Mouse (Mus musculus) CH12.LX (cell line): ENCODE measurements around the gene Serpina9. TPM values are rescaled to one million over a fixed set of nuclear protein-coding genes. Genes with fewer than 3 reads are reported as not detected.
A peak's percentile ranks its signal among the peaks of the same experiment; 100 is the strongest.

Source experiments
- DNase-seq: peaks from one replicate; pipeline ENCODE4 v3.0.0-alpha.2; 2013; ENCODE audit errors: extremely low read depth
- H3K27ac ChIP-seq: 2 replicates; pipeline ENCODE4 v1.5.1; 2012; ENCODE audit warnings: low read depth, mild to moderate bottlenecking, control low read depth, moderate library complexity; ENCODE audit not compliant: insufficient read depth
- H3K27me3 ChIP-seq: replicated peaks from 2 replicates; pipeline ENCODE3; 2012; ENCODE audit warnings: inconsistent platforms
- H3K36me3 ChIP-seq, 2 experiments: replicated peaks in 1 of 2; 2 replicates each; pipeline versions ENCODE3 to v1.6.1; 2012; ENCODE audit warnings: inconsistent platforms in 1 of 2, low read length in 1 of 2, mild to moderate bottlenecking in 1 of 2, mixed read lengths in 1 of 2, moderate library complexity in 1 of 2; ENCODE audit not compliant: control insufficient read depth in 1 of 2, insufficient read depth in 1 of 2
- H3K4me1 ChIP-seq, 2 experiments: 2 replicates each; pipeline ENCODE4 v1.6.1; 2012; ENCODE audit warnings: inconsistent platforms in 1 of 2, moderate library complexity in 1 of 2; ENCODE audit not compliant: insufficient read depth in 2 of 2, control insufficient read depth in 1 of 2
- H3K4me2 ChIP-seq: 2 replicates; pipeline ENCODE4 v1.6.1; 2012; ENCODE audit warnings: low read depth, mild to moderate bottlenecking, control low read depth; ENCODE audit not compliant: poor library complexity, insufficient read depth, severe bottlenecking
- H3K4me3 ChIP-seq, 3 experiments: fragments of 150-350 bp in 1 of 3; sonication (generic) in 1 of 3; replicated peaks in 1 of 3; 2 replicates each; pipeline versions ENCODE3 to v1.5.1; 2011 to 2012; ENCODE audit warnings: low read depth in 2 of 3, low read length in 2 of 3, mild to moderate bottlenecking in 2 of 3, moderate library complexity in 2 of 3, control low read depth in 1 of 3, improper control_type of control experiment in 1 of 3, inconsistent platforms in 1 of 3, mixed read lengths in 1 of 3; ENCODE audit not compliant: poor library complexity in 1 of 3
- H3K79me2 ChIP-seq: replicated peaks from 2 replicates; pipeline ENCODE4 v1.6.1; 2012; ENCODE audit warnings: mild to moderate bottlenecking, moderate library complexity; ENCODE audit not compliant: control insufficient read depth, poor library complexity, insufficient read depth, severe bottlenecking; ENCODE audit errors: extremely low read depth
- H3K9ac ChIP-seq: 2 replicates; pipeline ENCODE4 v1.6.1; 2012; ENCODE audit warnings: low read depth, mild to moderate bottlenecking, control low read depth, moderate library complexity; ENCODE audit not compliant: insufficient read depth
- H3K9me3 ChIP-seq: replicated peaks from 2 replicates; pipeline ENCODE3; 2012; ENCODE audit warnings: low read length, inconsistent platforms, mixed read lengths
- BHLHE40 ChIP-seq: IDR thresholded peaks from 2 replicates; pipeline ENCODE4 v1.6.1; 2011; ENCODE audit warnings: mild to moderate bottlenecking, low read depth, low read length, improper control_type of control experiment
- CHD2 ChIP-seq: IDR thresholded peaks from 2 replicates; pipeline ENCODE4 v1.6.1; 2011; ENCODE audit warnings: low read length, improper control_type of control experiment
- CTCF ChIP-seq, 2 experiments: IDR thresholded peaks in 1 of 2; conservative IDR thresholded peaks in 1 of 2; 2 replicates each; pipeline ENCODE4 v1.5.1; 2011 to 2012; ENCODE audit warnings: low read depth in 2 of 2, low read length in 2 of 2, improper control_type of control experiment in 1 of 2, inconsistent platforms in 1 of 2, mild to moderate bottlenecking in 1 of 2, moderate library complexity in 1 of 2
- ELF1 ChIP-seq: IDR thresholded peaks from 2 replicates; pipeline ENCODE4 v1.6.1; 2014; ENCODE audit warnings: low read depth, mild to moderate bottlenecking, inconsistent platforms, low read length, improper control_type of control experiment
- ETS1 ChIP-seq: conservative IDR thresholded peaks from 2 replicates; pipeline ENCODE4 v1.6.1; 2012; ENCODE audit warnings: low read depth, mild to moderate bottlenecking, inconsistent platforms, low read length, improper control_type of control experiment, moderate library complexity
- GABPA ChIP-seq: IDR thresholded peaks from 2 replicates; pipeline ENCODE4 v1.6.1; 2012; ENCODE audit warnings: low read depth, low read length, improper control_type of control experiment, inconsistent platforms; ENCODE audit not compliant: insufficient replicate concordance
- POLR2A ChIP-seq: IDR thresholded peaks from 2 replicates; pipeline ENCODE4 v1.6.1; 2011; ENCODE audit warnings: low read depth, mild to moderate bottlenecking, improper control_type of control experiment, low read length
- POLR2AphosphoS2 ChIP-seq: IDR thresholded peaks from 2 replicates; pipeline ENCODE4 v1.6.1; 2011; ENCODE audit warnings: low read depth, low read length, improper control_type of control experiment
- RAD21 ChIP-seq: IDR thresholded peaks from 2 replicates; pipeline ENCODE4 v1.6.1; 2011; ENCODE audit warnings: low read depth, mild to moderate bottlenecking, low read length, improper control_type of control experiment, moderate library complexity
- SIN3A ChIP-seq: IDR thresholded peaks from 2 replicates; pipeline ENCODE4 v1.6.1; 2012; ENCODE audit warnings: low read length, improper control_type of control experiment, inconsistent platforms
- SMC3 ChIP-seq: IDR thresholded peaks from 2 replicates; pipeline ENCODE4 v1.6.1; 2011; ENCODE audit warnings: low read depth, low read length, improper control_type of control experiment
- TCF12 ChIP-seq: IDR thresholded peaks from 2 replicates; pipeline ENCODE4 v1.6.1; 2014; ENCODE audit warnings: low read depth, mild to moderate bottlenecking, inconsistent platforms, low read length, improper control_type of control experiment
- USF1 ChIP-seq: IDR thresholded peaks from 2 replicates; pipeline ENCODE4 v1.6.1; 2014; ENCODE audit warnings: low read depth, mild to moderate bottlenecking, inconsistent platforms, low read length, improper control_type of control experiment
- ZC3H11A ChIP-seq: IDR thresholded peaks from 2 replicates; pipeline ENCODE4 v1.6.1; 2012; ENCODE audit warnings: low read depth, mild to moderate bottlenecking, inconsistent platforms, low read length, improper control_type of control experiment
- ZNF384 ChIP-seq: IDR thresholded peaks from 2 replicates; pipeline ENCODE4 v1.6.1; 2012; ENCODE audit warnings: low read depth, low read length, improper control_type of control experiment, inconsistent platforms
- dilution Hi-C: fragments of 300-500 bp; cut with MboI; formaldehyde crosslinking; loops from 2 replicates; pipeline ENCODE4 v1.14.3; 2020; ENCODE audit warnings: low sequenced_read_pairs; ENCODE audit not compliant: extremely low pct_unique_long_range_greater_than_20kb, extremely low pct_ligation_motif_present
- in situ Hi-C: fragments of 300-500 bp; cut with MboI; formaldehyde crosslinking; loops from 3 replicates; pipeline ENCODE4 v1.14.3; 2019; ENCODE audit warnings: low sequenced_read_pairs, low pct_ligation_motif_present, low pct_unique_long_range_greater_than_20kb, mixed read lengths
- polyA plus RNA-seq: library from polyadenylated mRNA; unstranded; fragments of >175 nt; gene quantifications from 2 replicates; pipeline ENCODE4 v1.2.1, GENCODE M21; 2012; ENCODE audit warnings: low read depth; ENCODE audit not compliant: insufficient read length
- total RNA-seq, 2 experiments: library from RNA; depleted of rRNA; stranded (reverse); fragments of 300-350 nt in 1 of 2; fragments of >200 nt in 1 of 2; gene quantifications; 2 replicates each; pipeline ENCODE4 v1.2.3; 2012 to 2014

Gene Serpina9
- total and polyA plus RNA-seq, 3 experiments, result 0.08 to 0.36 (median 0.23) TPM

DNA sequence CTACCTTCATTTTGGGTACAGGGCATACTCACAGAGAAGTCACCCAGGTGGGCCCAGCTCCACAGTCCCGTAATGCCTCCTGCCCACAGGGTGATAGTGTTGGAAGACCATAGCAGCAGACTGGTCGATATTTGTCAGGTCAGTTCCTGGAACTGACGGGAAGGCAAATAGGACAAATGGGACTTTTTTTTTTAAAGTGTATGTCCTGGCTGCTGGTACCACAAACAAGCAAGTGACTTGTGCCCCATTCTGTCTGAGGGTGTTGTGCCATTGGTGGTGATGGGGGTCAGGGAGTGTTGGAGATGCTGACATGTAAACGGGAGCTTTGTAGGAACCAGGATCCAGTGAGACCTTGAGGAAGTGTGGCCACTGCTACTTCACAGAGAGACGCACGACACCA, 23.7 kb downstream of the Serpina9 start, which contains the start of gene Serpina11:
Gene Serpina11 (minus strand): TSS at position 101 of the 400 bp plus-strand sequence.
- TF ChIP-seq POLR2A, result no peak
- TF ChIP-seq CHD2, result no peak
- no peak for TF ChIP-seq GABPA
- TF ChIP-seq ETS1, result no peak
- TF ChIP-seq ELF1, result no peak
- TF ChIP-seq BHLHE40, result no peak
- no peak for TF ChIP-seq ZNF384
- TF ChIP-seq SMC3, result no peak
- TF ChIP-seq SIN3A, result no peak
- no peak for TF ChIP-seq TCF12
- TF ChIP-seq CTCF (conservative IDR thresholded peaks at IDR 0.05 in 1 of 2, IDR thresholded peaks at IDR 0.05 in 1 of 2; ENCODE audit: low read depth in 2 of 2, low read length in 2 of 2), result no peak
- TF ChIP-seq POLR2AphosphoS2, result no peak
- TF ChIP-seq, all 38 proteins: peak for 0
- dilution Hi-C loops (no loop called here), in situ Hi-C loops (loop anchor here (10.0 kb wide), 1 partner anchor 435 kb away; no protein-coding TSS in a partner anchor)
- H3K36me3 ChIP-seq, result no peaks in the 10 kb centered on the region
- H3K4me2 ChIP-seq, result no peak within 1 kb of the TSS
- DNase-seq, result no peak
- no peak within 1 kb of the TSS for H3K4me3 ChIP-seq
- no peaks in the 10 kb centered on the region for H3K79me2 ChIP-seq
- H3K9ac ChIP-seq, result no peak within 1 kb of the TSS
- peaks cover 56% of the 10 kb centered on the region for H3K27me3 ChIP-seq
- H3K9me3 ChIP-seq, result no peaks in the 10 kb centered on the region
- H3K27ac ChIP-seq, result no peak within 1 kb of the TSS
- peaks cover 3 to 14% of the 10 kb centered on the region in 2 experiments; a peak in 2 of 4 replicates for H3K4me1 ChIP-seq

DNA sequence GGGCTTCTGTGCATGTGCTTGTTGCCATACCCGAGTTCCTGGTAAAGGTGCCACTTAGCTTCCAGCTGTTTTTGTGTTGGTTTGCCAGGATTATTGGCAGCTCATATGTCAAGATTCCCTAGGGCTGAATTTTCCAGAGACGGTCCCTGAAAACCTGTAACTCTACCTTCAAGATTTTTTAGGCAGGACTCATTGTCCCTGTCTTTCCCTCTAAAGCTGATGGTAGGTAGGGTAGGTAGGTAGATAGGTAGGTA, 24.1 kb downstream of the Serpina9 start:
- Histone ChIP-seq H3K9ac (no peak overlapping the region), H3K4me1 (peaks cover 3 to 14% of the 10 kb centered on the region in 2 experiments; a peak in 2 of 4 replicates), H3K27me3 (peaks cover 58% of the 10 kb centered on the region), H3K4me3 (no peak overlapping the region), H3K27ac (no peak overlapping the region), H3K36me3 (no peaks in the 10 kb centered on the region), H3K79me2 (no peaks in the 10 kb centered on the region), H3K4me2 (no peak overlapping the region), H3K9me3 (no peaks in the 10 kb centered on the region)
- dilution Hi-C loops (no loop called here), in situ Hi-C loops (loop anchor here (10.0 kb wide), 1 partner anchor 435 kb away; no protein-coding TSS in a partner anchor)
- DNase-seq, result no peak
- TF ChIP-seq ZC3H11A (no peak), SIN3A (no peak)

GRCm38 (mm10) chr12:103988754-103989513, 24.6 kb downstream of the Serpina9 start:
- no peak overlapping the region for H3K27ac ChIP-seq
- peak; percentile 37; the same call in 1 of the 2 replicates for TF ChIP-seq SMC3
- TF ChIP-seq CTCF (conservative IDR thresholded peaks at IDR 0.05 in 1 of 2, IDR thresholded peaks at IDR 0.05 in 1 of 2; ENCODE audit: low read depth in 2 of 2, low read length in 2 of 2), result peak in 1 of 2 experiments; percentile 49; a peak in 2 of 4 replicates
- peak; percentile 39 for TF ChIP-seq RAD21
- no peak for TF ChIP-seq USF1
- H3K4me2 ChIP-seq, result no peak overlapping the region
- H3K4me3 ChIP-seq, result no peak overlapping the region
- no peaks in the 10 kb centered on the region for H3K36me3 ChIP-seq
- dilution Hi-C loops (no loop called here), in situ Hi-C loops (loop anchor here (10.0 kb wide), 1 partner anchor 436 kb away; no protein-coding TSS in a partner anchor)
- no peaks in the 10 kb centered on the region for H3K79me2 ChIP-seq
- no peaks in the 10 kb centered on the region for H3K9me3 ChIP-seq
- DNase-seq, result no peak
- peaks cover 56% of the 10 kb centered on the region for H3K27me3 ChIP-seq
- peaks cover 3 to 14% of the 10 kb centered on the region in 2 experiments; a peak in 2 of 4 replicates for H3K4me1 ChIP-seq
- no peak overlapping the region for H3K9ac ChIP-seq
